Mouse (Mus musculus) lung, postnatal 0 days (tissue): Measurements from ENCODE around the gene Ptprt.

Experiments used
- CTCF ChIP-seq: IDR thresholded peaks from 2 replicates; pipeline ENCODE4 v1.5.1; 2016; ENCODE audit warnings: antibody characterized with exemption, mild to moderate bottlenecking
- EP300 ChIP-seq: IDR thresholded peaks from 2 replicates; pipeline ENCODE4 v1.6.1; 2016; ENCODE audit warnings: antibody characterized with exemption, mild to moderate bottlenecking, control low read depth

GRCm38 (mm10) chr2:162699036-162699435 lies 38.1 kb upstream of the Ptprt start:
- TF ChIP-seq EP300, result no peak
- TF ChIP-seq CTCF, result no peak
